Mouse (Mus musculus): ENCODE results near the gene Sphk2. TPM values are rescaled to one million over a fixed set of nuclear protein-coding genes. Genes with fewer than 3 reads are reported as not detected.

The Sphk2 gene
- polyA plus RNA-seq, 1 experiment from 2014 or later: 55.1 TPM

GRCm38 (mm10) chr7:45715741-45716459 is 1.9 kb downstream of the Sphk2 start:
- 0 out of 2 replicates have a peak overlapping the region, but pooled peaks have one; percentile 17 for H3K9ac ChIP-seq (ENCODE audit: low read depth, low read length)
- ATAC-seq: no peak
- H3K4me2 ChIP-seq (replicated peaks; ENCODE audit: low read depth): peak overlapping the region; percentile 88
- peak overlapping the region; percentile 70 for H3K4me3 ChIP-seq (ENCODE audit: low read depth, low read length)
- H3K27me3 ChIP-seq (replicated peaks; ENCODE audit: control insufficient read depth, insufficient read depth, low read length): no peaks in the 10 kb centered on the region
- no peaks in the 10 kb centered on the region for H3K9me3 ChIP-seq (ENCODE audit: control insufficient read depth)
- TF ChIP-seq CTCF (IDR thresholded peaks at IDR 0.05; ENCODE audit: low read depth): no peak
- H3K27ac ChIP-seq (ENCODE audit: low read depth, low read length): peak overlapping the region; percentile 99
- H3K36me3 ChIP-seq (ENCODE audit: control insufficient read depth, insufficient read depth): peaks cover 39% of the 10 kb centered on the region
- H3K4me1 ChIP-seq (replicated peaks; ENCODE audit: control insufficient read depth, insufficient read depth, low read length): peaks cover 19% of the 10 kb centered on the region; the same call in 1 of the 2 replicates
- 76% methylated on average over 19 of the region's 19 CpGs for WGBS

GRCm38 (mm10) chr7:45715090-45715708 is 2.6 kb downstream of the Sphk2 start, which contains the start of gene Rpl18:
Gene Rpl18 (plus strand): TSS chr7:45715457.
- Histone ChIP-seq H3K4me1 (replicated peaks; ENCODE audit: control insufficient read depth, insufficient read depth, low read length) (peaks cover 21% of the 10 kb centered on the region; the same call in 1 of the 2 replicates), H3K4me3 (ENCODE audit: low read depth, low read length) (peak within 1 kb of the TSS; percentile 70), H3K4me2 (replicated peaks; ENCODE audit: low read depth) (peak within 1 kb of the TSS; percentile 88), H3K36me3 (ENCODE audit: control insufficient read depth, insufficient read depth) (peaks cover 39% of the 10 kb centered on the region), H3K27ac (ENCODE audit: low read depth, low read length) (peak within 1 kb of the TSS; percentile 99), H3K9ac (ENCODE audit: low read depth, low read length) (peak within 1 kb of the TSS; percentile 86), H3K9me3 (ENCODE audit: control insufficient read depth) (no peaks in the 10 kb centered on the region), H3K27me3 (replicated peaks; ENCODE audit: control insufficient read depth, insufficient read depth, low read length) (no peaks in the 10 kb centered on the region)
- ATAC-seq: peak; percentile 76
- TF ChIP-seq CTCF (IDR thresholded peaks at IDR 0.05; ENCODE audit: low read depth): 0 out of 2 replicates have a peak, but pooled peaks have one; percentile 20
- 4% methylated on average over 34 of the region's 34 CpGs for WGBS

GRCm38 (mm10) chr7:45714630-45715089 is 3.1 kb downstream of the Sphk2 start:
- ATAC-seq: peak; percentile 77
- 5% methylated on average over 14 of the region's 14 CpGs for WGBS

GRCm38 (mm10) chr7:45713881-45714520 is 3.8 kb downstream of the Sphk2 start:
- H3K9ac ChIP-seq (ENCODE audit: low read depth, low read length): peak overlapping the region; percentile 86
- 46% methylated on average over 6 of the region's 6 CpGs for WGBS
- H3K4me2 ChIP-seq (replicated peaks; ENCODE audit: low read depth): peak overlapping the region; percentile 88
- no peaks in the 10 kb centered on the region for H3K27me3 ChIP-seq (replicated peaks; ENCODE audit: control insufficient read depth, insufficient read depth, low read length)
- H3K36me3 ChIP-seq (ENCODE audit: control insufficient read depth, insufficient read depth): peaks cover 31% of the 10 kb centered on the region; the same call in 1 of the 2 replicates
- no peaks in the 10 kb centered on the region for H3K9me3 ChIP-seq (ENCODE audit: control insufficient read depth)
- H3K27ac ChIP-seq (ENCODE audit: low read depth, low read length): peak overlapping the region; percentile 99
- H3K4me3 ChIP-seq (ENCODE audit: low read depth, low read length): peak overlapping the region; percentile 70
- TF ChIP-seq CTCF (IDR thresholded peaks at IDR 0.05; ENCODE audit: low read depth): no peak
- H3K4me1 ChIP-seq (replicated peaks; ENCODE audit: control insufficient read depth, insufficient read depth, low read length): peaks cover 31% of the 10 kb centered on the region; the same call in 1 of the 2 replicates
- no peak for ATAC-seq

More at GRCm38 (mm10) chr7:45714630-45715089, 3.1 kb downstream of the Sphk2 start:
- Histone ChIP-seq H3K27ac (ENCODE audit: low read depth, low read length) (peak overlapping the region; percentile 99), H3K27me3 (replicated peaks; ENCODE audit: control insufficient read depth, insufficient read depth, low read length) (no peaks in the 10 kb centered on the region), H3K4me3 (ENCODE audit: low read depth, low read length) (peak overlapping the region; percentile 70), H3K4me2 (replicated peaks; ENCODE audit: low read depth) (peak overlapping the region; percentile 88), H3K4me1 (replicated peaks; ENCODE audit: control insufficient read depth, insufficient read depth, low read length) (peaks cover 26% of the 10 kb centered on the region; the same call in 1 of the 2 replicates), H3K9me3 (ENCODE audit: control insufficient read depth) (no peaks in the 10 kb centered on the region), H3K36me3 (ENCODE audit: control insufficient read depth, insufficient read depth) (peaks cover 38% of the 10 kb centered on the region; the same call in 1 of the 2 replicates), H3K9ac (ENCODE audit: low read depth, low read length) (peak overlapping the region; percentile 86)
- no peak for TF ChIP-seq CTCF (IDR thresholded peaks at IDR 0.05; ENCODE audit: low read depth)

GRCm38 (mm10) chr7:45713396-45713795 is 4.4 kb downstream of the Sphk2 start:
- Histone ChIP-seq H3K4me1 (replicated peaks; ENCODE audit: control insufficient read depth, insufficient read depth, low read length) (peaks cover 37% of the 10 kb centered on the region), H3K36me3 (ENCODE audit: control insufficient read depth, insufficient read depth) (peaks cover 31% of the 10 kb centered on the region; the same call in 1 of the 2 replicates), H3K9me3 (ENCODE audit: control insufficient read depth) (no peaks in the 10 kb centered on the region), H3K27me3 (replicated peaks; ENCODE audit: control insufficient read depth, insufficient read depth, low read length) (no peaks in the 10 kb centered on the region), H3K27ac (ENCODE audit: low read depth, low read length) (peak overlapping the region; percentile 99), H3K4me3 (ENCODE audit: low read depth, low read length) (peak overlapping the region; percentile 70), H3K9ac (ENCODE audit: low read depth, low read length) (peak overlapping the region; percentile 86; the same call in 1 of the 2 replicates), H3K4me2 (replicated peaks; ENCODE audit: low read depth) (peak overlapping the region; percentile 88)
- no peak for ATAC-seq
- no peak for TF ChIP-seq CTCF (IDR thresholded peaks at IDR 0.05; ENCODE audit: low read depth)
- WGBS: 59% methylated on average over 16 of the region's 16 CpGs

Data from intestine, postnatal 0 days (tissue).